Mouse (Mus musculus) liver, embryonic 16.5 days (tissue): ENCODE measurements around the gene Fam90a1b. TPM values are rescaled to one million over a fixed set of nuclear protein-coding genes. Genes with fewer than 3 reads are reported as not detected.
"Not testable (repeated sequence)": the region's sequence is repeated elsewhere in the genome, so short reads cannot be mapped to it uniquely, and the experiment has no call there.

Experiments
- ATAC-seq: fragments of 200-750 bp; cut with Nextera tagmentation; 2 replicates; pipeline ENCODE4 v1.8.0; 2017; ENCODE audit warnings: low read depth, mild to moderate bottlenecking, moderate number of reproducible peaks, moderate library complexity
- H3K27ac ChIP-seq: fragments of 300-500 bp; sonication (generic); 2 replicates; pipeline ENCODE4 v1.5.1; 2014; ENCODE audit warnings: mild to moderate bottlenecking, low read length
- H3K27me3 ChIP-seq: fragments of 300-500 bp; sonication (generic); 2 replicates; pipeline ENCODE4 v1.6.1; 2014; ENCODE audit warnings: low read depth, low read length, mixed read lengths; ENCODE audit not compliant: control insufficient read depth, insufficient read depth
- H3K36me3 ChIP-seq: fragments of 300-500 bp; sonication (generic); 2 replicates; pipeline ENCODE4 v1.6.1; 2014; ENCODE audit warnings: mild to moderate bottlenecking; ENCODE audit not compliant: control insufficient read depth, insufficient read depth
- H3K4me1 ChIP-seq: fragments of 300-500 bp; sonication (generic); 2 replicates; pipeline ENCODE4 v1.6.1; 2014; ENCODE audit warnings: low read depth, low read length, mixed read lengths; ENCODE audit not compliant: control insufficient read depth
- H3K4me2 ChIP-seq: fragments of 300-500 bp; sonication (generic); 2 replicates; pipeline ENCODE4 v1.6.1; 2014; ENCODE audit warnings: low read depth, low read length, mixed read lengths
- H3K4me3 ChIP-seq: fragments of 300-500 bp; sonication (generic); 2 replicates; pipeline ENCODE4 v1.5.1; 2014; ENCODE audit warnings: low read depth, mild to moderate bottlenecking, low read length
- H3K9ac ChIP-seq: fragments of 300-500 bp; sonication (generic); 2 replicates; pipeline ENCODE4 v1.6.1; 2014; ENCODE audit warnings: low read depth, low read length
- H3K9me3 ChIP-seq: fragments of 300-500 bp; sonication (generic); replicated peaks from 2 replicates; pipeline ENCODE4 v1.6.1; 2016; ENCODE audit warnings: low read length; ENCODE audit not compliant: control insufficient read depth
- WGBS: fragments of 180-500 bp; shearing (Covaris S2); extraction: QIAGEN DNeasy Blood & Tissue Kit; methylation state at CpG from one replicate; pipeline ENCODE4 v1.1.7; 2014; ENCODE audit not compliant: insufficient replicate concordance; 5-methylcytosine and 5-hydroxymethylcytosine counted together
- polyA plus RNA-seq: library from polyadenylated mRNA; unstranded; fragments of >200 nt; fragmentation: Nextera tagmentation; extraction: Ambion mirVana; gene quantifications from 2 replicates; pipeline ENCODE4 v1.2.1, GENCODE M21; 2015

Gene Fam90a1b
- polyA plus RNA-seq, result not detected in 2 replicates

DNA sequence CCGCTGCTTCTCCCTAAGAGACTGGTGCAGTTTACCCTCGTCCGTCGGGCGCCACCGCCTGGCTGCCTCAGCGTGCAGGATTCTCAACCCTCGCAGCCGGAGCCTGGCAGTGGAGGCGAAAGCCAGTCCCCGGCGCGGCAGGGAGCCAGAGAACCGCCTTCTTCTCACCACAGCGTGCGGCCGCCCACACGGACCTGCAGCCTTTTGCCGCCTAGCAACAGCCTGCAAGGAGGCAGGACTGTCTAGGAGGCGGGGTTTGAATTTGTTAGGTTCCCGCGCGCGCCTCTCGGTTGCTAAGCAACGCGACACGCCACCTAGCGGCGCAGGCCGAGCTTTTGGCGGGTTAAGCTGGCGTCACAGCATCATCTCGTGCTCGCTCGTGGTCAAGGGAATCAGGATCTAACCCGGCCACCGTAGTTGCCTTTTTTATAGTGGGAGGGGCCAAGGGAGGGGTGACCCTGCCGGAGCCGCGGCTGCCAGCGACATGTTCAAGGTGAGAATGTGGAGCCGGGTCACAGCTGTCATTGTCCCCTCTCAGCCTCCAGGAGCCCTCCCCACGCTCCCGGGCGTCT, at the start of gene Fam90a1b, which contains the start of gene Apoo:
Fam90a1b (minus strand) TSS at position 108 of the 572 bp plus-strand sequence.
Apoo (plus strand) TSS at position 448 of the 572 bp plus-strand sequence.
- peak within 1 kb of the TSS; percentile 71 for H3K4me2 ChIP-seq
- H3K9ac ChIP-seq, result peak within 1 kb of the TSS; percentile 72
- peaks cover 3% of the 10 kb centered on the region; the same call in 1 of the 2 replicates for H3K4me1 ChIP-seq
- H3K9me3 ChIP-seq, result no peaks in the 10 kb centered on the region
- peak within 1 kb of the TSS; percentile 79 for H3K4me3 ChIP-seq
- H3K36me3 ChIP-seq, result no peaks in the 10 kb centered on the region
- peak within 1 kb of the TSS; percentile 50; the same call in 1 of the 2 replicates for H3K27ac ChIP-seq
- WGBS, result 18% methylated on average over 46 of the region's 46 CpGs
- peaks cover 37% of the 10 kb centered on the region for H3K27me3 ChIP-seq
- peak; percentile 98 for ATAC-seq

DNA sequence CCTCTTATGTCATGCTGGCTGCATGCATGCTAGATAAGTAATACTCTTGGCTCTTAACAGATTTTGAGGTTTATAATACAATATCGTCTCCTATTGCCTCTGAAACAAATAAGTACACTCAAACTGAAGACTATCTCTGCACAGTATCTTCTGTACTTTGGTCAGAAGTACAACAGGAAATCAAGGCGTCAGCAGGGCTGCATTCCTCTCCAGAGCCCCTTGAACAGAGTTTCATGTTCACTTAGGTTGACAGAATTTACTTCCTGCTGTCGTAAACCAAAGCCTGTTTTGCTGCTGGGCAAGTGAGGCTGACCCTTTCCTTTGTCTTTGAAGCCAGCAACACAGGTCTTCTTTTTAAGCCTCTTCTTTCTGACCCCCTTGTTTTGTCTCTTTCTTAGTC, 42.4 kb upstream of the Fam90a1b start:
- H3K4me1 ChIP-seq, result no peaks in the 10 kb centered on the region
- H3K9me3 ChIP-seq, result no peaks in the 10 kb centered on the region
- no peaks in the 10 kb centered on the region; the same call in 1 of the 2 replicates for H3K27me3 ChIP-seq
- no peak overlapping the region for H3K4me2 ChIP-seq
- 37% methylated on average over 3 of the region's 3 CpGs for WGBS
- H3K27ac ChIP-seq, result no peak overlapping the region
- no peak overlapping the region for H3K4me3 ChIP-seq
- no peak for ATAC-seq
- no peaks in the 10 kb centered on the region for H3K36me3 ChIP-seq
- no peak overlapping the region for H3K9ac ChIP-seq

DNA sequence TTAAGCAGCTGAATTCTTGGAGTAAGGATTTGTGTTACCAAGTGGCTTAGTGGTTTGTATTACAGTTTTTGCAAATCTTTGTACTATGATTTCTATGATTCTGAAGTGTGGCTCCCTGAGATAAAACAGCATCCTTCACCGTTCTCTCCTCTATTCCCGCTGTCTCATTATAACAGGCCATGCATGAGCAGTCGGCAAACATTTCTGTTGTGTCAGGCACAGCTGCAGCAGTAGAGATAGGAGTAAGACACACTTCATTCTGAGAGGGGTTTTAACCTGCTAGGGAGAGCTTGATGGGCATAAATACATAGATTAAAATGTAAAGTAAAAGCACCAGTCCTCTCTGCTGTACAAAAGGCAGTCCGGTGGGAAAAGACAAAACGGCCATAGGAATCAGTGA, 12.2 kb upstream of the Fam90a1b start:
- no peak for ATAC-seq
- no peaks in the 10 kb centered on the region for H3K9me3 ChIP-seq
- no peak overlapping the region for H3K9ac ChIP-seq
- H3K27ac ChIP-seq, result no peak overlapping the region
- WGBS, result 54% methylated on average over 5 of the region's 5 CpGs
- H3K36me3 ChIP-seq, result no peaks in the 10 kb centered on the region; the same call in none of the 2 replicates
- H3K4me3 ChIP-seq, result no peak overlapping the region
- no peaks in the 10 kb centered on the region; the same call in 1 of the 2 replicates for H3K27me3 ChIP-seq
- no peaks in the 10 kb centered on the region for H3K4me1 ChIP-seq
- no peak overlapping the region for H3K4me2 ChIP-seq

DNA sequence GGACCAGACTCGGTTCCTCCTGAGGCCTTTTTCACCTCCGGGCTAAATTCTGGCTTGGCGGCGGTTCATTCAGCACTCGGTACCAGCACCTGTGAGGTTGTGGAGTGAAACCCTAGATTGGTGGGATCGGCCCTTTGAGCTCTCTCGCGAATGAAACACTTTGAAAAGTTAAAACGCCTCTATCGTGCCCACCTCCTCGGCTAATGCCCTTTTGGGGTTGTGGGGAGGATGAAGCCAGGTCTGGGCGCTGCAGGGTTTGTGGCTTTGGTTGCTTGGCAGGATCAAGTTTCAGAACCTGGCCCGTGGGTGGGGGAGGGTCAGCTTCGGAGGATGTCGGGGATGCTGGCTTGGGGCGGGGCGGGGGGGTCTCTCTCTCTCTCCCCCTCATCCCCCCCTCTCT, 671 bp upstream of the Fam90a1b start:
- H3K9ac ChIP-seq, result peak overlapping the region; percentile 72

DNA sequence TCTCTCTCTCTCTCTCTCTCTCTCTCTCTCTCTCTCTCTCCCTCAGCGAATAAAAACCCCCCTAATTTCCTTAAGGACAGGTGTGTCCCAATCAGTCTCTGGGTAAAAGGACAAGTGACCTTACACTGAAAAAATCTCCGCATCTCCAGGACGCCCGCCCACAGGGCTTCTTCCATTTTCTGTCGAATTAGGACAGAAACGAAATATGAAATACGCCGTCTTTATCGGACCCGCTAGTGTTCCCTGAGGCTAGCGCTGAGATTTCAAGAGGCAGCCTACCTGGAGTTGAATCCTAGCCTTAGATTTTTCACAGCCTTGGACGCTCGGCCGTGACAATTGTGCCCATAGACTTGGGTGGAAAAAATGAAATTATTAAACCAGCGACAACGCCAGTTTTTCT, 548 bp downstream of the Fam90a1b start:
- peaks cover 37% of the 10 kb centered on the region for H3K27me3 ChIP-seq
- WGBS, result 13% methylated on average over 16 of the region's 16 CpGs
- ATAC-seq, result no peak
- peaks cover 3% of the 10 kb centered on the region; the same call in 1 of the 2 replicates for H3K4me1 ChIP-seq
- H3K4me3 ChIP-seq, result peak overlapping the region; percentile 79
- H3K9ac ChIP-seq, result no peak overlapping the region
- no peaks in the 10 kb centered on the region for H3K36me3 ChIP-seq
- H3K9me3 ChIP-seq, result no peaks in the 10 kb centered on the region
- no peak overlapping the region for H3K27ac ChIP-seq
- H3K4me2 ChIP-seq, result peak overlapping the region; percentile 71

More for the DNA sequence above, 671 bp upstream of the Fam90a1b start:
- Histone ChIP-seq H3K4me1 (peaks cover 3% of the 10 kb centered on the region; the same call in 1 of the 2 replicates), H3K27me3 (peaks cover 34% of the 10 kb centered on the region), H3K4me2 (peak overlapping the region; percentile 64), H3K27ac (peak overlapping the region; percentile 50; the same call in 1 of the 2 replicates), H3K9me3 (no peaks in the 10 kb centered on the region), H3K4me3 (peak overlapping the region; percentile 79), H3K36me3 (no peaks in the 10 kb centered on the region)
- WGBS, result 20% methylated on average over 17 of the region's 17 CpGs
- no peak; the same call in 1 of the 2 replicates for ATAC-seq

DNA sequence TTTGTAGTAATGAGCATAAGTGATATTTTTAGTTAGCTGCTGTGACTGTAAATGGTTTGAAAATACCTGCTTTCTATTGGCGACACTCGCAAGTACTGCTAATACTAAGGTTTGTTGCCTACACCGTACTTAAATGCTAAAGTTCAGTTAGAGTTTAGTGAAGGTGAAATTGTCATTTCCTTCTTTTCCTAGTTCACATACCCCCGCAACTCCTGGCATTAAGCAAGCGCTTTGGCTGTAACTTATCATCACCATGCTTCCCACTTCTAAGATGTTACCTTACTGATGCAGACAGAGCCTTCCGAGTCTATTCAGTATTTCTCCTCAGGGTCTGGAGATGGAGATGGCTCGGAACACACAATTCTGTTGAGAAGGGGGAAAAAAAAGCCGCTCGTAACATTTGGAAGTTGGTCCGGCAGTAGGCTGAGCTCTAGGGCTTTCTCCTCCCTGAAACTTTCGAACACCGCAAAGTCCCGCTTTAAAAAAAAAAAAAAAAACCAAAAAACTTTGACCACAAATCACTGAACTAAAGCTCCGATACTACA, 1.1 kb downstream of the Fam90a1b start:
- peaks cover 37% of the 10 kb centered on the region for H3K27me3 ChIP-seq

DNA sequence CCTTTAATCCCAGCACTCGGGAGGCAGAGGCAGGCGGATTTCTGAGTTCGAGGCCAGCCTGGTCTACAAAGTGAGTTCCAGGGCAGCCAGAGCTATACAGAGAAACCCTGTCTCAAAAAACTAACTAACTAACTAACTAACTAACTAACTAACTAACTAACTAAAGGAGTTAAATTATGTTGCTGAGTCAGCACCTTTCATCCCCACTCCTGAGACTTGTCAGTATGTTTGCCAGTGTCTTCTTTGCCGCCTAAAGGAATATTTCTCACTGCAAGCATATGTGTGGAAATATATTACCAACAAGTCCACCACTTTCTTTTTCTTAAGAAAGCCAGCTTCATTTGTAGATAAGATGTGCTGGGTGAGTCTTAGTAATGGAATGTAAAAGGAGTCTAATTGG, 22.9 kb downstream of the Fam90a1b start:
- ATAC-seq, H3K9ac ChIP-seq, H3K27me3 ChIP-seq, H3K4me2 ChIP-seq, H3K36me3 ChIP-seq, H3K4me1 ChIP-seq, H3K4me3 ChIP-seq, H3K9me3 ChIP-seq, H3K27ac ChIP-seq: not testable (repeated sequence)
- 75% methylated on average over 4 of the region's 4 CpGs for WGBS

More for the DNA sequence above, 1.1 kb downstream of the Fam90a1b start:
- WGBS, result 20% methylated on average over 14 of the region's 14 CpGs
- H3K4me2 ChIP-seq, result peak overlapping the region; percentile 71
- H3K9me3 ChIP-seq, result no peaks in the 10 kb centered on the region
- no peak for ATAC-seq
- no peak overlapping the region for H3K9ac ChIP-seq
- H3K4me3 ChIP-seq, result no peak overlapping the region
- H3K27ac ChIP-seq, result no peak overlapping the region
- H3K4me1 ChIP-seq, result peaks cover 3% of the 10 kb centered on the region; the same call in 1 of the 2 replicates
- no peaks in the 10 kb centered on the region for H3K36me3 ChIP-seq

DNA sequence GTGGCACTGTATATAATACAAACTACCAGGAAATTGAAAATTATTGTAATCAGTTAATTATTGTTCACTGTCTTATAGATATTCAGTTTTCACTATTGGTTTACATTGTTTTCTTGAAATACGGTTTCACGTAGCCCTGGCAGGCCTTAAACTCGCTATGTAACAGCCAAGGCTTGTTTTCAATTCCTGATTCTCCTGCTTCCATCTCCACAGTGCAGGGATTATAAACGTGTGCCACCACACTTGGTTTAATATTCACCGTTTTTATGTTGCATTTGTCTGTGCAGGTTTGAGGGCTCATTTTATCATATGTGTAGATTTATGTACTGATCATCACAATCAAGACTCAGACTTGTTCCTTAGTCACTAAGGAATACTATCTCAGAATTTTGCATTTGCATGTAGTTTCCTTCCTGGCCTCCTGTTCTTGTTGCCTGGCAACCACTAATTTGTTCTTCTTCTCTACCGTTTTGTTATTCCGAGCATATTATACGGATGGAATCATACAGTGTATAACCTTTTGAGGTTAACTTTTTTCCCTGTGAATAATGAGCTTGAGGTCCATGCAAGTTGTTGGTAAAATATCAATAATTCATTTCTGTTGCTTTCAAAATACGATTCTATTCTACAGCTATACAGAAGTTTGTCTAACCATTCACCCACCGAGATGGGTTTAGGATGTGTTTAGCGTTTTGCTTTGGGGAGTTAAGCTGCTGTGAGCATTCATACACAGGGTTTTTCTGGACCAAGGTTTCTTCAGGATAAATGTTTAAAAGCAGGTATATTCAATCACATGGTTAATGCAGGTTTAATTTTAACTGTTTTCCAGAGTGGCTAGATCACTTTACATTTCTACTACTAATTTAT, 45.3 kb downstream of the Fam90a1b start:
- Histone ChIP-seq H3K4me2 (no peak overlapping the region), H3K27ac (no peak overlapping the region), H3K4me3 (no peak overlapping the region), H3K9me3 (no peaks in the 10 kb centered on the region), H3K9ac (no peak overlapping the region), H3K4me1 (no peaks in the 10 kb centered on the region), H3K27me3 (no peaks in the 10 kb centered on the region; the same call in none of the 2 replicates), H3K36me3 (no peaks in the 10 kb centered on the region)
- 68% methylated on average over 11 of the region's 11 CpGs for WGBS
- ATAC-seq, result no peak
